Mouse (Mus musculus) right cerebral cortex, postnatal 4 days (tissue): ENCODE results near the gene Cbx2.

ENCODE experiments used
- DNase-seq: peaks from one replicate; pipeline ENCODE4 v3.0.0-alpha.2; 2022

Cbx2 gene

DNA sequence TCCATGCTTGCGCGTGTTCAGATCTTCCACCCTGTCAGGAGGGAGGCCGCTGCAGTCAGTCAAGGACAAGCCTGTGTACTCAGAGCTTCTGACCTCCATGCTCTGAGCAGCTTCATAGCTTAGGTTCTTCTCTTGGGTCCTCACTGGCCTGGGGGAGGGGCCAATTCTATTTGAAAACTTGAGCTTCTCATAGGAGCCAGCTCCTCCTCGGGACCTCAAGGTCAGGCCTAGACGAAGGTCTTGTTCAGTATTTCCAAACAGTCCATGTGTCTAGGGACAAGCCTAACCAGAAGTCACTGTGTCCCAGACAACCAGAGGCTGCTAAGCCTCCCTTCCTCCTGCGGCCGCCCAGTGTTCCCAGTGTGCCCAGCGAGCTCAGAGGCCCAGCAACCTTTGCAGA lies 44.1 kb downstream of the Cbx2 start:
- no peak for DNase-seq

- DNase-seq: no peak
These were observed 49.5 kb downstream of the Cbx2 start for GRCm38 (mm10) chr11:119072239-119072638.

DNA sequence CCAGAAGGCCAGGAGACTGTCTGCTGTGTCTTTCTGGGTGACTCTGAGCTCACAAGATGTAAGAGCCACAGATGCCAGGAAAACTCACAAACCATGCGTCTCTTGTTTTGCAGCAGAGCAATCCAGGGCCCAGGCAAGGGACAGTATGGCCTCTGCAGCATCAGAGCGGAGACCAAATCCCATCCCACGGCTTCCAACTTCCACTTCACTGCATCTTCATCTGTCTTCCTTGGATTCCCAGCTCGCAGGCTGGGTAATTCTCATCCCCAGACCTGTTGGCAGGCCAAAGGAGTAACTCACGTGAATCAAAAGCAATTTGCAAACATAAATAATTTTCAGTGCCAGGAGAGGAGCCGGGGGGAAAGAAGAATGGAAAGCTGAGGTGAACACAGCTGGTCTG lies 50.2 kb downstream of the Cbx2 start:
- DNase-seq: no peak

GRCm38 (mm10) chr11:119073876-119074433 lies 51.2 kb downstream of the Cbx2 start:
- DNase-seq: no peak

GRCm38 (mm10) chr11:119075805-119076204 lies 53.0 kb downstream of the Cbx2 start:
- no peak for DNase-seq

- no peak for DNase-seq
These were observed 55.0 kb downstream of the Cbx2 start for GRCm38 (mm10) chr11:119077755-119078154.

DNA sequence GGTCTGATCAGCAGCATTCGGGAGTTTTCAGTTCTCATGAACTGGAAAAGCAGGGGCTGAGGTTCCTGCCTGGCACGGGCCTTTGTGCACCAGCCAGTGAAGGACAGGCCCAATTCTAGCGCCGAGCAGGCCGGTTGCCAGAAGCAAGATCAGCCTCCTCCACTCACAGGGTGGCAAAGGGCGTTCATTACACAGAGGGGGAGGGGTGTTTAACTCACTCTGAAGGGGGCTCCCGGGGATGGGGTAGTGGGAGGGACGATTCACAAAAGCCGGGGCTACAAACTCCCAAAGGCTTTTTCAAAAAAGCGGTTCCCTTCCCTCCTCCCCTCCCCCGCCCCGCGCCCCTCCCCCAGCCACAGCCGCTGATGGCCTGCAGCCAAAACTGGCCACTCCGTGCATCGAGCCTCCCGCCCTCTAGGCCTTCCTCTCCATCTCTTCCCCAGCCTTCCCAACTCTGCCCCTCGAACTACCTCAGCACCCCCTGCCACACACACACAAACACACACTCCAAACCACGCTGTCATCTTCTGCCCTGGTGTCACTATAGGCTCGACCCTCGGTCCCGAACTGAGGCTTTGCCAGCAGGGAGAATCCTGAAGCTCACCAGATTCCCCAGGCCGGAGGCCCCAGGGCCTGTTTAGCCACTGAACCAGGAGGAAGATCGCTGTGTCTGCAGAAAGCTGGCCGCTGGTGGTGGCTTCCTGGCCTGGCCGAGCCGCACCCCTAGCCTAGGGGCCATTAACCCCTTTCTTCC lies 56.1 kb downstream of the Cbx2 start:
- peak; percentile 72 for DNase-seq

GRCm38 (mm10) chr11:119079445-119079837 lies 56.7 kb downstream of the Cbx2 start:
- DNase-seq: no peak

- no peak for DNase-seq
These were observed 57.8 kb downstream of the Cbx2 start for GRCm38 (mm10) chr11:119080461-119081147.
